Mouse (Mus musculus) erythroblast, adult 5-6 weeks (primary cell): ENCODE data around the gene Apoc1. TPM values are rescaled to one million over a fixed set of nuclear protein-coding genes. Genes with fewer than 3 reads are reported as not detected.

Experiments
- ATAC-seq: replicated peaks from 2 replicates; pipeline ENCODE4 v1.8.0; 2016; ENCODE audit warnings: moderate number of reproducible peaks, mild to moderate bottlenecking, moderate TSS enrichment, inconsistent platforms; ENCODE audit not compliant: poor library complexity, low FRiP score, severe bottlenecking
- total RNA-seq, 2 experiments: library from RNA; stranded (forward) in 1 of 2; stranded (reverse) in 1 of 2; fragments of 150-400 nt in 1 of 2; fragments of 200-764, 138-1000 nt in 1 of 2; gene quantifications; 2 replicates each; pipeline versions ENCODE4 v1.2.3 to v1.2.4; 2015 to 2017; ENCODE audit warnings: low replicate concordance in 2 of 2

Gene Apoc1
- total RNA-seq, 2 experiments from 2014 or later: 3.6 to 5.8 TPM

GRCm38 (mm10) chr7:19712414-19712813 lies 20.0 kb upstream of the Apoc1 start:
- ATAC-seq: no peak

- ATAC-seq: no peak
Measured at GRCm38 (mm10) chr7:19710650-19711049, 18.2 kb upstream of the Apoc1 start.

GRCm38 (mm10) chr7:19705271-19705670 lies 12.8 kb upstream of the Apoc1 start:
- ATAC-seq: no peak

GRCm38 (mm10) chr7:19704475-19704874 lies 12.0 kb upstream of the Apoc1 start:
- no peak for ATAC-seq

- ATAC-seq: no peak
Measured at GRCm38 (mm10) chr7:19702859-19703555, 10.5 kb upstream of the Apoc1 start.

- no peak for ATAC-seq
Measured at GRCm38 (mm10) chr7:19701069-19701761, 8.8 kb upstream of the Apoc1 start.

GRCm38 (mm10) chr7:19700299-19701068 lies 8.0 kb upstream of the Apoc1 start:
- no peak for ATAC-seq

GRCm38 (mm10) chr7:19699827-19700148 lies 7.3 kb upstream of the Apoc1 start:
- no peak for ATAC-seq

- no peak for ATAC-seq
Measured at GRCm38 (mm10) chr7:19698907-19699826, 6.7 kb upstream of the Apoc1 start, which contains the start of gene Apoe. TSS of gene Apoe (minus strand) at chr7:19699188.

GRCm38 (mm10) chr7:19697949-19698906 lies 5.8 kb upstream of the Apoc1 start:
- no peak for ATAC-seq

- ATAC-seq: no peak
Measured at GRCm38 (mm10) chr7:19696336-19696873, 3.9 kb upstream of the Apoc1 start.

GRCm38 (mm10) chr7:19695881-19696280 lies 3.4 kb upstream of the Apoc1 start:
- ATAC-seq: no peak

GRCm38 (mm10) chr7:19695213-19695594 lies 2.7 kb upstream of the Apoc1 start:
- ATAC-seq: no peak

- ATAC-seq: no peak
Measured at GRCm38 (mm10) chr7:19694336-19695212, 2.1 kb upstream of the Apoc1 start.

GRCm38 (mm10) chr7:19693421-19693820 lies 961 bp upstream of the Apoc1 start:
- ATAC-seq: no peak

- no peak for ATAC-seq
Measured at GRCm38 (mm10) chr7:19691434-19691833, 1.0 kb downstream of the Apoc1 start.

- ATAC-seq: no peak
Measured at GRCm38 (mm10) chr7:19690845-19691244, 1.6 kb downstream of the Apoc1 start.

GRCm38 (mm10) chr7:19688611-19689010 lies 3.8 kb downstream of the Apoc1 start:
- ATAC-seq: no peak
